Mouse (Mus musculus) erythroblast, embryonic 14.5 days (primary cell): Measurements from ENCODE around the gene Cep164.

Experiments used
- GATA1 ChIP-seq: IDR thresholded peaks from 2 replicates; pipeline ENCODE4 v1.6.1; 2012; ENCODE audit warnings: low read length, inconsistent platforms, mixed read lengths
- TAL1 ChIP-seq: IDR thresholded peaks from 3 replicates; pipeline ENCODE4 v1.6.1; 2012; ENCODE audit warnings: low read length, inconsistent platforms, mixed read lengths

GRCm38 (mm10) chr9:45807337-45807736, 21.2 kb downstream of the Cep164 start:
- TF ChIP-seq TAL1 (no peak), GATA1 (no peak)
